Mouse (Mus musculus): ENCODE measurements at regions not wholly inside any gene's neighbourhood (a gene's known extent, or its start where the extent isn't known, plus 50 kb on each side); places are given as distances from the start of the nearest gene placed in this dataset.

- H3K4me3 ChIP-seq: no peak overlapping the region
- no peak overlapping the region for H3K27ac ChIP-seq
- DNase-seq (ENCODE audit: extremely low spot score in 1 of 2, low spot score in 2 of 2): no peak
- intact Hi-C loops (cut with DNase I): no loop called here
- TF ChIP-seq CTCF (IDR thresholded peaks at IDR 0.05): no peak
Measured at GRCm38 (mm10) chr8:26564254-26564653, 412.9 kb upstream of the Zfp703 start.

DNA sequence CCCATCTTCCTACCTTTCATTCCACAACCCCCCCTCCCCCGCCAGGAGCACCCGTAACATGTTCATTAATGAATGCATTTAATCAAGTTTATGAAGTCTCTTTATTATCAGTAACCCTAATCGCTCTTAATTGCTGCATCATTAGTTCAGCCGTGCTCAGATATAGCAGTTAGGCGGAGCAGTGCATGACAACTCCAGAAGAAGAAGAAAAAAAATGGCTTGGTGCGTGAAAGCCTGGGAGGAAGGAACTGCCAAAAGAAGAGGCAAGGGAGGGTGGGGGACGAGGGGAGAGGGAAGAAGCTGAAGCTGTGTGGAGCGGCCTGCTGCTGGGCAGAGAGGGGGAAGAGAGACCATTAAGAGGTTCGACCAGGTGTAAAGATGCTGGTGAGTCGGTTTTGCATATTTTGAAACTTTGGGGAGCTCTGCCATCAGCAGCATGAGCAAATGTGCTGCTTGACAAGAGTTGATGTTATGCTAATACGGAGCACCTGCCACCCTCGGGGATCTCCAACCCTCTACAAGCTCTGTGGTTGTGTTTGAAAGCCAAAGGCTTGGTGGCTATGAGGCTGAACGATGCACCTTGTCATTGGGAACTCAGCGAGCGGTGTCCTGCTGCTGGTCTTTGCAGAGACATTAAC, 408.6 kb upstream of the Zfp703 start:
- no peak overlapping the region for H3K27ac ChIP-seq
- no peak for DNase-seq (ENCODE audit: extremely low spot score in 1 of 2, low spot score in 2 of 2)
- intact Hi-C loops (cut with DNase I): no loop called here
- TF ChIP-seq CTCF (IDR thresholded peaks at IDR 0.05): no peak
- no peak overlapping the region for H3K4me3 ChIP-seq

- Histone ChIP-seq H3K27ac (no peak overlapping the region), H3K4me3 (no peak overlapping the region)
- intact Hi-C loops (cut with DNase I): no loop called here
- no peak for DNase-seq (ENCODE audit: extremely low spot score in 1 of 2, low spot score in 2 of 2)
- no peak for TF ChIP-seq CTCF (IDR thresholded peaks at IDR 0.05)
Measured at GRCm38 (mm10) chr8:26588841-26589240, 388.3 kb upstream of the Zfp703 start.

DNA sequence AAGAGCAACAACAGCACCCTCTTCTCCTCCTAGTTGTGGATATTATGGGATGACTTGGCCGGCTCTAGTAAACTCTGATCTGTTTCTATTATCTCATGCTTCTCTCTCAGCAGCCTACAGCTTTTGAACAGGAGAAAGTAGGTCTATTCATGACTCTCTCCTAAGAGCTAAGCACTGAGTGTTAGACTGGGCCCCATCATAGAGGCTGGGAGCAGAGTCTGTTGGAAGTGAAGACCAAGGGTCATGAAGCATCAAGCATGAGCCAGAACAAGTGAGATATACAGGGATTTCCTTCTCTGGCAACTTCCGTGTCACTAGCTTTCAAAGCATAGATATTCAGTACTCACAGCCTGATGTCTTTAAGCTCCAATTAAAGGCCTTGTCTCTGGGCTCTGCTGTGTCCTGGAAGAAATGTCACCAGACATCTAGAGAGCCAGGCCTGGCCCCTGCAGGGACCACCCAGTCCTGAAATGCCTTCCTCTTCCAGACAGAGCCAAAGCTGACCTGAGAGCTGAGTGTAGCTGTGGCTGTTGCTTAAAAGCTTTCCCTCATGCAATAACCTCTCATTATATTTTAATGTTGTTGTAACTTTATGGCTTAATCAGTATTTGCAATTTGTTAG, 386.4 kb upstream of the Zfp703 start:
- no peak overlapping the region for H3K27ac ChIP-seq
- no peak for DNase-seq (ENCODE audit: extremely low spot score in 1 of 2, low spot score in 2 of 2)
- intact Hi-C loops (cut with DNase I): no loop called here

DNA sequence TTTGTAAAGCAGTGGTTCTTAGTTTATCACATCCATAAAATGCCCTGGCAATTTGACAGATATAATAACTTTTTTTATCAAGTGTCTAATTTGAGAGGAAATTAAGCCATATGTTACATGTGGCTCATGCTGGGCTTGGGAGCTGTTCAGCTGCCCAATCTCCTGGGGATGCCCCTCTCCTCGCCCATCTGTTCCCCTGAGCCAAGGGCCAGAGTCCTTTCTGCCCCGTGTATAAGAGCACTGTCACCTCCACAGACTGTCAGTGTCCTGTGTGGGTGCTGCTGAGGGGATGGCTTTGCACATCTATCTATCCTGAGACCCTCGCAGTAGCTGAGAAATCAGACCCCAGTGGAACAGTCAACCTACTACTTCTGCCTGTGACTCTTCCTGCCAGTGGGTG, 385.9 kb upstream of the Zfp703 start:
- TF ChIP-seq CTCF (IDR thresholded peaks at IDR 0.05): no peak
- intact Hi-C loops (cut with DNase I): no loop called here
- no peak overlapping the region for H3K4me3 ChIP-seq
- H3K27ac ChIP-seq: no peak overlapping the region
- DNase-seq (ENCODE audit: extremely low spot score in 1 of 2, low spot score in 2 of 2): no peak

More for the DNA sequence above, 386.4 kb upstream of the Zfp703 start:
- TF ChIP-seq CTCF (IDR thresholded peaks at IDR 0.05): no peak
- H3K4me3 ChIP-seq: no peak overlapping the region

GRCm38 (mm10) chr8:26593536-26594368, 383.4 kb upstream of the Zfp703 start:
- intact Hi-C loops (cut with DNase I): no loop called here
- H3K27ac ChIP-seq: no peak overlapping the region
- no peak for DNase-seq (ENCODE audit: extremely low spot score in 1 of 2, low spot score in 2 of 2)
- TF ChIP-seq CTCF (IDR thresholded peaks at IDR 0.05): no peak
- H3K4me3 ChIP-seq: no peak overlapping the region

GRCm38 (mm10) chr8:26594369-26594920, 382.7 kb upstream of the Zfp703 start:
- DNase-seq (ENCODE audit: extremely low spot score in 1 of 2, low spot score in 2 of 2): no peak
- intact Hi-C loops (cut with DNase I): no loop called here
- H3K4me3 ChIP-seq: no peak overlapping the region
- H3K27ac ChIP-seq: no peak overlapping the region
- no peak for TF ChIP-seq CTCF (IDR thresholded peaks at IDR 0.05)

DNA sequence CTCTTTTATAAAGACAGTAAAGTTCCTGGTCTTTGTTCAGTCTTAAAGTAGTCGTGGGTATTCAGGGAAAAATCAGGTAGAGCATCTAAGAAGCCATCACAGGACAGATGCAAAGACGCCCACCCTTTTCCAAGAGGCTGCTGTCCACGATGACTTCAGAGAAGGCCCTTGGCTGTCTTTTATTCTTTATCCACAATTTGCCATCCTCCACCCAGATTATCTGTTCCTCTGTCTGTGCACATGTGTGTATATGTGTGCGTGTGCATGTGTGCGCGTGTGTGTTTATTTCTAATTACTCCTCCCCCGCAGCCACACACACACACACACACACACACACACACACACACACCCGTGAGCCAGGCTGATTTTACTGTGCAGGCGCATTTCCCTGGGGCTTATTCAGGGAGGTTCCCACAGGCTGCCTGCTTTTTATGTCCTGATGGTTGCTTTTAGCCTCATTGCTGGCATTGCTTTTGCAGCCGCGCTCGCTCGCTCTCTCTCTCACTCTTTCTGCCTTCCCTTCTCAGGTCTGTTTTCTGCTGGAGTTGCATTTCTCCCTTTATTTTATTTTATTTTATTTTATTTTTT, 381.6 kb upstream of the Zfp703 start:
- Histone ChIP-seq H3K4me3 (no peak overlapping the region), H3K27ac (no peak overlapping the region)
- intact Hi-C loops (cut with DNase I): no loop called here
- DNase-seq (ENCODE audit: extremely low spot score in 1 of 2, low spot score in 2 of 2): no peak
- TF ChIP-seq CTCF (IDR thresholded peaks at IDR 0.05): no peak

DNA sequence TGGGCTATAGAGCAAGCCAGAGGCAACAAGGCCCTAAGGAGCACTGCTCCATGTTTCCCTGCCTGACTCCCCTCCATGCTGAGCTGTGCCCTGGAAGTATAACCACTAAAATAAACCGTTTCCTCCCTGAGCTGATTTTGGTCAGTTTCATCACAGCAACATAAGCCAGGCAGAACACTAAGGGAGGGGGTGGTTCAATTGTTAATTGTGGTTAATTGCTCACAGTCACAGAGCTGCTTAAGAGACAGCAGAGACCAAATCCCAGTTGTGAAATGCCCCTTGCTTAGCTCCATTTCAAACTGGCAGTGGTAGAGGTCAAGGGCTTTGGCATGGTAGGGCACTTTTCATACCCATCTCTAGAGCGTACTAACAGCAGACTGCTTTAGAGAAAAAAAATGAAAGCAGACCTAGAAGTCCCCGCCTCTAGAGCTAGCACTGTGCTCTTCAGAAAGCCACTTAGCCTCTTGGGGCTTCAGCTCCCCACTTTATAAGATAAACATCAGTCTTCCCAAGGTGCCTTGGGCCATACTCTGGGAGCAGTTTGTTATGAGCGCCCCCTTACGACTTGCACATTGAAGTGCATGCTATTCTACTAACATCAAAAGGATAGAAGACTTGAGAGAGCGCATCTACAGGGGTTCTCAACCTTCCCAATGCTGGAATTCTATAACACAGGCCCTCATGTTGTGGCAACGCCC, 380.3 kb upstream of the Zfp703 start:
- TF ChIP-seq CTCF (IDR thresholded peaks at IDR 0.05): peak; percentile 20; the same call in 1 of the 2 replicates

DNA sequence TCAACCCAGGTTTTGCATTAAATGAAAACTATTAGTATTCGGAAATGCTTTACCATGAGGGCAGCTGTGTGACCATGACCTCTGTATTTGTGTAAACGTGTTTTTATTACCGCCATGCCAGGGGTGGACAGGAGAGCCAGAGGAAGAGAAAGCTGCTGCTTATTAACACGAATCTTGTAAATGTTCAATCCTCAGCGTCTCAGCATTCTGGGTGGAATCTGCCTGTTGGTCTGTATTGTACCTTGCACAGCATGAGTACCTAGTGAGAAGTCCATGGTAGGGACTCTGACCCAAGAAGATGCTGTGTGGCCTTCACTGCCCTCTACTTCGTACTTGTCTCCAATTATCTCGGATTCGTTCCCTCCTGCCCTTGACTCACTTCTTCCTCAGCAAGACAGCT, 378.6 kb upstream of the Zfp703 start:
- H3K4me3 ChIP-seq: no peak overlapping the region
- no peak for TF ChIP-seq CTCF (IDR thresholded peaks at IDR 0.05)
- no peak overlapping the region for H3K27ac ChIP-seq
- intact Hi-C loops (cut with DNase I): no loop called here
- DNase-seq (ENCODE audit: extremely low spot score in 1 of 2, low spot score in 2 of 2): no peak

More for the DNA sequence above, 380.3 kb upstream of the Zfp703 start:
- no peak overlapping the region for H3K4me3 ChIP-seq
- DNase-seq (ENCODE audit: extremely low spot score in 1 of 2, low spot score in 2 of 2): no peak
- H3K27ac ChIP-seq: no peak overlapping the region
- intact Hi-C loops (cut with DNase I): no loop called here

DNA sequence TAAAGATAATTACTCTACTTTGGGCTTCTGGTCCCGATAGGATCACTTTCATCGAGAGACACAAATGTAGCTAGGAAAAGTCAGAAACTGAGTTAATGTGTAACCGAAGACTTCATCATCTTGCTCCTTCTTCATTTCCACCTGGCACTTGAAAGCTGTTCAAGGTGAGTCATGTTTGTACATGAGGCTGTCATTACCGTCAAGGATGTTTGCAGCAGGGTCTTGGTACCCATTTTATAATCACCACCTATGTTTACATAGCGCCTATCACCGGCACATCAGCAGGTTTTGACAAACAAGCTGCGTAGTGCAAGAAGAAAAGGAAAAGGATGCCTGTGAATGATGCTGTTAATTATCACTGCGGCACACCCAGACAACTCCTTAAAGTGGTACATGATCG, 377.0 kb upstream of the Zfp703 start:
- intact Hi-C loops (cut with DNase I): no loop called here
- no peak for DNase-seq (ENCODE audit: extremely low spot score in 1 of 2, low spot score in 2 of 2)
- TF ChIP-seq CTCF (IDR thresholded peaks at IDR 0.05): no peak
- Histone ChIP-seq H3K27ac (no peak overlapping the region), H3K4me3 (no peak overlapping the region)

All from left cerebral cortex, adult 2 months (tissue).